Mouse (Mus musculus) lung, adult 2 months (tissue): ENCODE measurements around the gene Mknk1.

Source experiments
- CTCF ChIP-seq: fragments of 200-500 bp; IDR thresholded peaks from 2 replicates; pipeline ENCODE4 v1.5.1; 2011; ENCODE audit warnings: mild to moderate bottlenecking, low read length, control low read depth; ENCODE audit not compliant: insufficient read depth
- POLR2A ChIP-seq: fragments of 200-500 bp; IDR thresholded peaks from 2 replicates; pipeline ENCODE4 v1.6.1; 2011; ENCODE audit warnings: low read depth, mild to moderate bottlenecking, control low read depth, low read length, borderline replicate concordance; ENCODE audit errors: extremely low read depth

DNA sequence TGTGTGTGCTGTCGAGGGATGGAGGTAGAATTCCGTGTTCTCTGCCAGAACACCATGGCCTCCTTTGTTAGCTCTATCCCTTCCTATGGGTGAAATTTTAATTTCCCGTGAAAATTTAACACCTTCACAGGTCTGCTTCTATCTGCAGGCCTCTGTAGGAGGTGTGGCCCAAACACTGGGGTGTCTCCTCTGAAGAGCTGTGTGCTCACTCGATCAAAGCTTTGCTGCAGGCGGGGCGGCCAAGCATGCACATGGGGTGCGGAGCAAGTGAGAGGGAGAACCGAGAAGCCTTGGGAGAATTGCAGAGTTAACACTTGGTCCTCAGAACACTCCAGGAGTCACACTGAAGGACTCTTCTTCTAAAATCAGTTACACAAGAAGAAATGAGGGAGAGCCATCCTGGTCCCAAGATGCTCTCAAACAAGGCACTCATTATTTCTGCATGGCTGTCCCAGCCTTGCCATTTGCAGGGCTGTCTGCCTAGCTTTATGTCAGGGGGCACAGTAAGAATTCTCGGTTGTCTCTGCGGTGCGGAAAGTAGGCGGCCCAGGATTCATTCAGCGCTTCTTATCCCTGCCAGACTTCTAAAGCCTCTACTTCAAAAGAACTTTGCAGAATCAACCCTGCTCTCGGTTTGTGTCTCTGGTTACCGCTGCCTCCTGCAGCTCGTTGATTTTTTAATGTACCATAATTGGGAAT lies 30.7 kb downstream of the Mknk1 start:
- TF ChIP-seq POLR2A (no peak), CTCF (no peak)
